Mouse (Mus musculus) brown adipose tissue, adult 24 weeks (tissue): ENCODE measurements around the gene Spesp1. TPM values are rescaled to one million over a fixed set of nuclear protein-coding genes. Genes with fewer than 3 reads are reported as not detected.

ENCODE experiments used
- H3K27ac ChIP-seq: fragments of 200-500 bp; replicated peaks from 2 replicates; pipeline ENCODE4 v1.5.1; 2012; ENCODE audit warnings: low read depth, mild to moderate bottlenecking, low read length
- H3K4me1 ChIP-seq: fragments of 200-500 bp; 2 replicates; pipeline ENCODE4 v1.6.1; 2012; ENCODE audit warnings: low read length, mixed read lengths; ENCODE audit not compliant: control insufficient read depth, insufficient read depth, insufficient read length
- H3K4me3 ChIP-seq: fragments of 200-500 bp; 2 replicates; pipeline ENCODE4 v1.5.1; 2012; ENCODE audit warnings: low read depth, mild to moderate bottlenecking, low read length, moderate library complexity; ENCODE audit not compliant: insufficient read depth
- polyA plus RNA-seq: library from polyadenylated mRNA; stranded (reverse); fragments of >200 nt; gene quantifications from 2 replicates; pipeline ENCODE4 v1.2.4, GENCODE M21; 2012; ENCODE audit not compliant: missing spikeins, insufficient read depth, insufficient read length

The Spesp1 gene
- polyA plus RNA-seq, 1 experiment = not detected

- peaks cover 15% of the 10 kb centered on the region for H3K4me1 ChIP-seq
- H3K27ac ChIP-seq = 0 out of 2 replicates have a peak overlapping the region, but pooled peaks have one; percentile 26
- H3K4me3 ChIP-seq = no peak overlapping the region
Measured at GRCm38 (mm10) chr9:62231046-62231445, 51.0 kb downstream of the Spesp1 start.

GRCm38 (mm10) chr9:62229985-62230384 lies 52.0 kb downstream of the Spesp1 start:
- Histone ChIP-seq H3K27ac (no peak overlapping the region), H3K4me1 (peaks cover 10% of the 10 kb centered on the region), H3K4me3 (no peak overlapping the region)

GRCm38 (mm10) chr9:62222481-62222880 lies 59.5 kb downstream of the Spesp1 start:
- no peak overlapping the region for H3K27ac ChIP-seq
- no peaks in the 10 kb centered on the region; the same call in 1 of the 2 replicates for H3K4me1 ChIP-seq
- H3K4me3 ChIP-seq = no peak overlapping the region

- H3K4me3 ChIP-seq = no peak overlapping the region
- H3K4me1 ChIP-seq = no peaks in the 10 kb centered on the region; the same call in 1 of the 2 replicates
- H3K27ac ChIP-seq = no peak overlapping the region
Measured at GRCm38 (mm10) chr9:62222029-62222428, 60.0 kb downstream of the Spesp1 start.

Other genes with a start within 250 kb of the Spesp1 start
- 4.5 and 6.4 TPM in 2 replicates for gene Glce, start 159.6 kb downstream of the Spesp1 start, polyA plus RNA-seq
- gene Anp32a, start 59.1 kb upstream of the Spesp1 start, polyA plus RNA-seq = 578 and 694 TPM in 2 replicates